Mouse (Mus musculus): ENCODE measurements around the gene Otop2.

Otop2 gene

DNA sequence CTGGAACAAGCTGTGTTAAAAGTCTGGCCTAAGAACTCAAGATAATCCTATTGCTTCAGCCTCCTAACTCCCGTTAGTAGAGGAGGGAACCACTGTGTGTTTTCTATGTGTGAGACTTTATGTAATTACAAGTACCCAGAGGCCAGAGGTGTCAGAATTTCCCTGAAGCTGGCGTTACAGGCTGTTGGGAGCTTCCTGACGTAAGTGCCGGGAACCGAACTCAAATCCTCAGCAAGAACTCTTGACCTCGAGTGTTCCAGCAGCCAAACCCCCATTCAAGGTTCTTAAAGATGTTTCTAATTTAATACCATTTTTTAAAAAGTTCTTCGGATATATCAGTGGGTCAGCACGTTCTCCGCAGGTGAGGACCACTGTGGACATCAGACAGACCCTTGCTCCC is 74.3 kb downstream of the Otop2 start:
- no peak for DNase-seq (ENCODE audit: low read depth, low spot score)
